Mouse (Mus musculus) embryo, embryonic 10 days (tissue): ENCODE data around the gene Spred3.
A peak's percentile ranks its signal among the peaks of the same experiment; 100 is the strongest.
"Not testable (repeated sequence)": the region's sequence is repeated elsewhere in the genome, so short reads cannot be mapped to it uniquely, and the experiment has no call there.

Experiments
- DNase-seq: peaks from one replicate; pipeline ENCODE4 v3.0.0-alpha.2; 2015; ENCODE audit warnings: low spot score

Spred3 gene

DNA sequence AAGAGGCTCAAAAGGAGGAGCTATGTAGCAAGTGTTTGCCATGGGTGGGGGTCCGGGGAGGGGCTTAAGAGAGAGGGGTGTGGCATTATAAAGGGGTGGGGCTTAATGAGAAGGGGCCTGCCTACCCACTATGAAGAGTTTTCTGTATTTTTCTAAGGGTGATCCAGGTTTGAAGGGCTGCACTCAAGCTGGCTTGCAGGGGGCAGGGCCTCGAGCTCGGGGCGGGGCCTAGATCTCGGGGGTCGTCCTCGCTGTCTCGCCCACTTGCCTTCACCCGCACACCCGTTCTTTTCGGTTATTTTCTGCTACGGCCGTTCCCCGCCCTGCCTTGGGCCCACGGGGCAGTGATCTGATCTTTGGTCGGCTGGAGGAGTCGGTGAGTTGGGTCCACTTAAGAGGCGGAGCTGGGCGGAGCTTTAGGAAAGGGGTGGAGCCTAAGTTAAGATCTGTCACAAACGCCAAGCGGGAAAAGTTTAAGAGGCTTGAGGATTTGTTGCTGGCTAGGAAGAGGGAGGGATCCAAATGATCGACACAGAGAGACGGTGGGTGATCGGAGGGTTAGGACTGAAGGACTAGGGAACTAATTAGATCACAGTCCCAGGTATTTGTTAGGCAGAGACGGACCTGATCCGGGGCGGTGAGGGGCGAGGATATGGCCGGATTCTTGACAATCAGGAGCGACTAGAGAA lies at the start of gene Spred3, which contains the start of gene Ggn:
Gene Spred3 (minus strand): TSS at position 346 of the 689 bp plus-strand sequence.
Gene Ggn (plus strand): TSS at position 145 of the 689 bp plus-strand sequence.
- peak; percentile 79 for DNase-seq

DNA sequence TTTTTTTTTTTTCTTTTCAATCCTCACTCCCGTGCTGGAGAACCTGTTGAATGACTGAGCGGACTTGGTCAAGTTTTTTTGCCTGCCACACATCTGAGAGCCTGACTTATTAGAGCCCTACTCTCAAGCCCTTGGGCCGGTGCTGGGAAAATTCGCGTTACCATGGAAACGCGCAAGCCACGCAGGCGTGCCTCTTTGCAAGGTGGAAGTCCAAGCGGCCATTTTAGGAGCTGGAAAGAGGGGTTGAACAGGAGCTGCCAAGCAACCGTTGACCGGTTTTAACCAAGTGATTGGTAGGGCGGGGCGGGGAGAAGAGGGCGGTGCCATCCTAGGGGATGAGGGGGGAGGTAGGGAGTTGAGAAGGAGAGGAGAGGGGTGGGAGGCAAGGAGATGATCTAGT lies 44.6 kb upstream of the Spred3 start:
- no peak for DNase-seq

DNA sequence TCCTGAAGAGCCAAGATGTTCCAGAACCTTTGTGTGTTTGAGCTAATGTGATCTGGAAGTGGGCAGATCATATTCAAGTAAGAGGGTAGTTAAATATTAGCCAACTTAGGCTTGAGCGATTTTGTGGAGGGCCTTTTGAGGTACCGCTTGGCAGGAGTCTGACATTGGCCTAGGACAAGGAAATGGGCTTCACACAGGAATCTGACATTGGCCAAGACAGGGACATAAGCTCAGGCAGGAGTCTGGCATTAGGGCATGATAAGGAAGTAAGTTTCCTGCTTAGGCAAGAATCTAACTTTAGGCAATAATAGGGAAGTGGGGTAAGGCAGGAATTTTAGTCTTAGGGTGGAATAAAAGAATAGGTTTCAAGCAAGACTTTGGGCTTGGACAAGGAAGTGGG lies 44.0 kb upstream of the Spred3 start:
- no peak for DNase-seq

DNA sequence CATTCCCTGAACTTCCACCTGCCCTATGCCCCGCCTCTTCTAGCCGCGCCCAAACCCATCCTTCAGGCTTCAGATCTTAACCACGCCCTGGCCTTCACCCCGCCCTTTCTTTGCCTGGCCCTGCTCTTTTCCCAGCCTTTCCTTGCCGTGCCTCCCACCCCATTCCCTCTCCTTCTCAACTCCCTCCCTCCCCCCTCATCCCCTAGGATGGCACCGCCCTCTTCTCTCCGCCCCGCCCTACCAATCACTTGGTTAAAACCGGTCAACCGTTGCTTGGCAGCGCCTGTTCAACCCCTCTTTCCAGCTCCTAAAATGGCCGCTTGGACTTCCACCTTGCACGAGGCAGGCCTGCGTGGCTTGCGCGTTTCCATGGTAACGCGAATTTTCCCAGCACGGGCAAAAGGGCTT lies 43.5 kb upstream of the Spred3 start, which contains the start of gene Catsperg1:
Gene Catsperg1 (minus strand): TSS at position 361 of the 408 bp plus-strand sequence.
- DNase-seq = peak; percentile 84

DNA sequence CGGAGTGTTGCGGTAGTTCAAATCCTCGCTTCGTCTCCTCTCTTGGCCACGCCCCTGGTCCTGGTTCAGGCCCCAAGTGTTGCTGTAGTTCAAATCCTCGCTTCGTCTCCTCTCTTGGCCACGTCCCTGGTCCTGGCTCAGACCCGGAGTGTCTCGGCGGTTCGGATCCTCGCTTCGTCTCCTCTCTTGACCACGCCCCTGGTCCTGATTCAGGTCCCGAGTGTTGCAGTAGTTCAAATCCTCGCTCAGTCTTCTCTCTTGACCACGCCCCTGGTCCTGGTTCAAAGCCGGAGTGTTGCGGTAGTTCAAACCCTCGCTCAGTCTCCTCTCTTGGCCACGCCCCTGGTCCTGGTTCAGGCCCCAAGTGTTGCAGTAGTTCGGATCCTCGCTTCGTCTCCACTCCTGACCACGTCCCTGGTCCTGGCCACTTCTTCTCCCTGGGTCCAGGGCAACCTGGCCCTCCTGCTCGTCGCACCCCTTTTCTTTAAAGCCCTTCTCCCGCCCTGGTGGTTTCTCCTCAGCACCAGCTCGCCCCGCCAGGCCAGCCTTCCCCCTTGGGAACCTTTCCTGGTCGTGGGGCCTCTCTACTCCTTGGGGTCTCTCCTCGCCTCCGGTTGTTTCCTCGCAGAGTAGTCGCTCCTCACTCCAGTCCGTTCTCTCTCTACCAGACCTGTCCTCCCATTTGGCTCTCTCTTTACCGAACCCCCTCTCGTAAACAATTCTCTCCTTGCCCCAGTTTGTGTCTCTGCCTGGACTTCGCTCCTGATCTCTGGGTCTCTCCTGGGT lies 42.8 kb upstream of the Spred3 start:
- DNase-seq = not testable (repeated sequence)

DNA sequence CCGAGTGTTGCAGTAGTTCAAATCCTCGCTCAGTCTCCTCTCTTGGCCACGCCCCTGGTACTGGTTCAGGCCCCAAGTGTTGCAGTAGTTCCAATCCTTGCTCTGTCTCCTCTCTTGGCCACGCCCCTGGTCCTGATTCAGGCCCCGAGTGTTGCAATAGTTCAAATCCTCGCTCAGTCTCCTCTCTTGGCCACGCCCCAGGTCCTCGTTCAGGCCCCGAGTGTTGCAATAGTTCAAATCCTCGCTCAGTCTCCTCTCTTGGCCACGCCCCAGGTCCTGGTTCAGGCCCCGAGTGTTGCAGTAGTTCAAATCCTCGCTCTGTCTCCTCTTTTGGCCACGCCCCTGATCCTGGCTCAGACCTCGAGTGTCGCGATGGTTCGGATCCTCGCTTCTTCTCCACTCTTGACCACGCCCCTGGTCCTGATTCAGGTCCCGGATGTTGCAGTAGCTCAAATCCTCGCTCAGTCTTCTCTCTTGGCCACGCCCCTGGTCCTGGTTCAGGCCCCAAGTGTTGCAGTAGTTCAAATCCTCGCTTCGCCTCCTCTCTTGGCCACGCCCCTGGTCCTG lies 42.1 kb upstream of the Spred3 start:
- peak; percentile 48 for DNase-seq

DNA sequence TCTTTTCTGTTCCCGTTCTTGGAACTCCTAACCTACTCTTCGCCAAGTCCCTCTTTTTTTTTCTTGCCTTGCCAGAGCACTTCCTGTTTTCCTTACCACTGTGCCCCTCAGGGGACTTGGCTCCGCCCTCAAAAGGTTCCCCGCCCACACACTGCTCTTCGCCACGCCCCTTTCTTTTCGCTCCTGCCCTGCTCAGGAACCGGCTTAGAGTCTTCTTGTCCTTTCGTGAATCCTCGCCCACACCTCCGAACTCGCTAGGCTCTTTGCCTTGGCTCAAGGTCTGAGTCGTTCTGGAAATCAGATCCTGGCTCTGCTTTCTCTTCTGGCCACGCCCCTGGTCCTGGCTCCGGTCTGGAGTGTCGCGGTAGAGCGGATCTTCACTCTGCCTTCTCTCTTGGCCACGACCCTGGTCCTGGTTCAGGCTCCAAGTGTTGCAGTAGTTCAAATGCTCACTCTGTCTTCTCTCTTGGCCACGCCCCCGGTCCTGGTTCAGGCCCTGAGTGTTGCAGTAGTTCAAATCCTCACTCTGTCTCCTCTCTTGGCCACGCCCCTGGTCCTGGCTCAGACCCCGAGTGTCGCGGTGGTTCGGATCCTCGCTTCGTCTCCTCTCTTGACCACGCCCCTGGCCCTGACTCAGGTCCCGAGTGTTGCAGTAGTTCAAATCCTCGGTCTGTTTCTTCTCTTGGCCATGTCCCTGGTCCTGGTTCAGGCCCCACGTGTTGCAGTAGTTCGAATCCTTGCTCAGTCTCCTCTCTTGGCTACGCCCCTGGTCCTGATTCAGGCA lies 41.4 kb upstream of the Spred3 start:
- peak; percentile 88 for DNase-seq

DNA sequence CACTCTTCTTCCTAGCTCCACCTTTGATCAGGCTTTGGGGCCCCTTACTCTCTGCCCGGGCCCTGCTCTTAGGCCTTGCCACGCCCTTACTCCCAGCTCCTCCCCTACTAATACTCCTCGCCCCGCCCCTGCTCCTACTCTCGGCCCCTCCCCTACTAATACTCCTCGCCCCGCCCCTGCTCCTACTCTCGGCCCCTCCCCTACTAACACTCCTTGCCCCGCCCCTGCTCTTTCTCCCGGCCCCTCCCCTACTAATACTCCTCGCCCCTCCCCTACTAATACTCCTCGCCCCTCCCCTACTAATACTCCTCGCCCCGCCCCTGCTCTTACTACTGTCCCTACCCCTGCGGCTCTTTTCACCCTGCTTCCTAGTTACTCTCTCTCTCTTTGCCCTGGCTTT lies 40.8 kb upstream of the Spred3 start:
- not testable (repeated sequence) for DNase-seq

DNA sequence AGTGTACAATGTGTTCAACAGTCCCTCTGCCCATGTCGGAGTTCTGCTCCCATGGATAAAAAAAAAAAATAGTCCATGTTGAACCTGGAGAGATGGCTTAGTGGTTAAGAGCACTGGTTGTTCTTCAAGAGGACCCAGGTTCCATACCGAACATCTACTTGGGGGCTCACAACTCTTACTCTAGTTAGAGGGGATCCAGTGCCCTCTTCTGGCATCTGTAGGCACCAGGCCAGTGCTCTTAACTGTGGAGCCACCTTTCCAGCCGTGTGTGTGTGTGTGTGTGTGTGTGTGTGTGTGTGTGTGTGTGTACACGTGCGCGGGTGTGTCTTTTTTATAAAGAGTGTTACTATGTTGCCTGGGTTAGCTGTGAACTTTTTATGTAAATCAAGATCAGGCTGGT lies 32.4 kb upstream of the Spred3 start:
- no peak for DNase-seq

DNA sequence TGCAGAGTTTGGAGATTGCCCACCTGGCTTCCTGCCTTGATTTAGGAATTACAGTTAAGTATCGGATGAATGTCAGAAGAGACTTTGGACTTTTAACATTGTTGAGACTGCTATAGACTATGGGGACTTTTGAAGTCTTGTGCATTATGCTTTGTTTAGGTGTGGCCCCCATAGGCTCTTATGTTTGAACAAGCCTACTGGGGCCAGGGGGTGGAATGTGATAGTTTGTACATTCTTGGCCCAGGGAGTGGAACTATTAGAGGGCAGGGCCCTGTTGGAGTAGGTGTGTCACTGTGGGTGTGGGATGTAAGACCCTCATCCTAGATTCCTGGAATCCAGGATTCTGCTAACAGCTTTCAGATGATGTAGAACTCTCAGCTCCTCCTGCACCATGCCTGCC lies 24.0 kb upstream of the Spred3 start:
- DNase-seq = not testable (repeated sequence)

DNA sequence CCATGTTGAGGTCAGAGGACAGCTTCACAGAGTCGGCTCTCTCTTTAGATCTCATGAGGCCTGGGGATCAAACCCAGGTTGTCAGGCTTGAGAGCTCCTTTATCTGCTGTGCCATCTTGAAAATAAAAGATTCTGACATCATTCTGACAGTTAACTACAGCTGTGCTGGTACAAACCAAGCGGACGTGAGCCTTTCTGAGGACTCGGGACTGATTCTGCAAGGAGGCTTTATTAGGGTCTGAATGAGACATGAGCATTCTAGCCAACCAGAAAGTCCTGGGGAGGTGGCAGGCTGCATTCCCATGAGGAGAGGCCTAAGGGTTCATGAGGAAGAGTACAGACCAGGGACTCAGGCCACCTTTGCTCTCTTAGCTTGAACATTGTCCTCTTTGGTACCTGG lies 11.1 kb upstream of the Spred3 start:
- DNase-seq = not testable (repeated sequence)

DNA sequence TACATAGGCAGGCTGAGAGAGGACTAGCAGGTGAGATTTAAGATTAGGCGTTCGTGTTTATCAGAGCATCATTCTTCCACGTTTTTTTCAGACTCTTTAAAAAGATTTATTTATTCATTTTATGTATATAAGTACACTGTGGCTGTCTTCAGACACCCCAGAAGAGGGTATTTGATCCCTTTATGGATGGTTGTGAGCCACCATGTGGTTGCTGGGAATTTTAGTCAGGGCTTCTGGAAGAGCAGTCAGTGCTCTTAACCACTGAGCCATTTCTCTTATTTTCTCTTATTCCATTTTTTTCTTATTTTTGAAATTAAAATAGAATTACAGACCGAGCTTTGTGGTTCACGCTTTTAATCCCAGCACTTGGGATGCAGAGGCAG lies 10.6 kb upstream of the Spred3 start:
- DNase-seq = no peak

DNA sequence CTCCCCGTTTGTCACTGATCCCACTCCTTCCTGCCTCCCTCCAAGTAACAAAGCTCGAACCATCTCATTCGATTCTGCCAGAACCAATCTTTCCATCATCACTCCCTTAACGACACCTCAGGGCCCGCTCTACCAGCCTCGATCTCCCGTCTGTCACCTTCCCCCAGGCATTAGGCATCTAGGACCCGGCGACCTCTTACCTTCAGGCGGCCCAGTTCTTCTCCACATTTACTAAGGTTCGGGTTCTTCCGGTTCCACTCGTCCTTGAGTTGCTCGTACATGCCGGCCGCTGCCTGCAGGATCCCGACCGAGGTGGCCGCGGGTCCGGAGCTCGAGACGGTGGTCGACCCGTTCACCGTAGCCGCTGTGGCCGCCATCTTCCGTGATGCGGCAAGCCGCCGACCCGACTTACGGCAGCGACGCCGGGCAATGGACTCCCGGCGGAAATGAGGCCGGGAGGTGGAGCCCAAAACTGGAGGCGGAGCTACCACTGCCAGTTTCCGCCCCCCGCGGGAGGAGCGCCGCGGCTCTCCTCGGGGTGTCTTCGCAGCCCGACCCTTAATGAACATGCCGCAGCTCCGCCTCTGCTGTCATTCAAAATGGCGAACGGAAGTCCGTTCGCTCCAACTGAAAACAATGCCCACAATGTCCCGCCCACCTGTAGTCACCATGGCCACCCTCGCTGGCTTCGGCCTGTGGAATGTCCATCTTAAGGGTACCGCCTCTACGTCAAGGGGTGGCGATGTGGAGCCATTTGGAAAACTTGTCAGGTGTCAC lies 10.1 kb upstream of the Spred3 start, which contains the start of gene Psmd8:
Gene Psmd8 (minus strand): TSS at position 625 of the 777 bp plus-strand sequence.
- peak; percentile 99 for DNase-seq

DNA sequence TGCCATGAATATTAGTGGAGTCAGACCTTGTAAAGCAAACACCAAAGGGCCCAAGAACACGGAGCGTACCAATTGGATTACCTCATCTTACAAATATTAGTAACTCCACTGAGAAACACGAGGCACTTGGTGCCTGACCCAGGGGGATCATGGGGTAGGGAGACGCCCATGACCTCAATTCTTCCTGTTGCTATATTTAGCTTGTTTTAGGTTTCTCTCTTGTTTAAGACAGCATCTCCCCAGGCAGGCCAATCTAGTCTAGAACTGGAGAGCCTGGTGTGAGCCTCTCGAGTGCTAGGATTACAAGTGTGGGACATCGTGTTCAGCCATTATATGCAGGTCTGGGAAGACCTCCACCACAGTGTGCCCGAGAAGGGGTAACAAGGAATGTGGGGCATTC lies 9.1 kb upstream of the Spred3 start:
- DNase-seq = no peak

DNA sequence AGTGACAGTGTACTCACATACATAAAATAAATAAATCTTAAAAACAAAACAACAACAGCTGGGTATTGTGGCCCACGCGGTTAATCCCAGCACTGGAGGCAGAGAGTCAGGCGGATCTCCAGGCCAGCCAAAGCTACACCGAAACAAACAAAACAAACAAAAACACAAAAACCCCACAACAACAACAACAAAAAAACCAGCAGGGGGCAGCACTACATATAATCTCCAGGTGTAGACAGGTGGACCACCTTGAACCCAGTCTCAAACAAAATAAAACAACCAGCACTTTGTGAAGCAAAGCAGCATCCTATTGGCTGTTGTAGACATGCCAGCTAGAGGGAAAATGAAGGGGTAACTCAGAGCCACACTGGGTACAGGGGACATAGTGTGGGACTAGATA lies 7.9 kb upstream of the Spred3 start:
- no peak for DNase-seq

DNA sequence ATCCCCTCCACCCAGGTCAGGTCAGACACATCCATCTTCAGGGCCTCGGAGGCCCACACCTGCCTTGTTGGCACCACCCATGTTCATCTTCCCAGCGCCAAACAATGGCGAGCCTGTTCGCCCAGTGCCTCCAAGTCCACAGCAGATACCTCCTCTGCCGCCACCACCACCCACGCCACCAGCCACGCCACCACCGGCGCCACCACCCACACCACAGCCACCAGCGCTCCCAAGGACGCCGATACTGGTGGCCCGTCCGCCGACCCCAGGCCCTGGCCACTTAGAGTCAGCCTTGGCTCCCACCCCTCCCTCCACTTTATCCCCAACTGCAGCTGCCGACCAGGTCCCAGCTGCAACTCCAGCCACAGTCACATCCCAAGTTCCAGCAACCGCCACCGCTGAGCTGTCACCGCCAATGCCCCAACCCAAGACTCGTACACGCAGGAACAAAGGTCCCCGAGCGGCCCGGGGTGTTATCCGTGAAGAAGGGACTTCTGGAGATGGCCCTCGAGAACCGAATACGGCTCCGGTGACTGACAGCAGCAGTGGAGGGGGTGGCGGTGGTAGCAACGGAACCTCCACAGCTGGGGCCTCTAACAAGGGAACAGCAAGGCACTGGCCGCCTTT lies 2.3 kb upstream of the Spred3 start:
- no peak for DNase-seq

DNA sequence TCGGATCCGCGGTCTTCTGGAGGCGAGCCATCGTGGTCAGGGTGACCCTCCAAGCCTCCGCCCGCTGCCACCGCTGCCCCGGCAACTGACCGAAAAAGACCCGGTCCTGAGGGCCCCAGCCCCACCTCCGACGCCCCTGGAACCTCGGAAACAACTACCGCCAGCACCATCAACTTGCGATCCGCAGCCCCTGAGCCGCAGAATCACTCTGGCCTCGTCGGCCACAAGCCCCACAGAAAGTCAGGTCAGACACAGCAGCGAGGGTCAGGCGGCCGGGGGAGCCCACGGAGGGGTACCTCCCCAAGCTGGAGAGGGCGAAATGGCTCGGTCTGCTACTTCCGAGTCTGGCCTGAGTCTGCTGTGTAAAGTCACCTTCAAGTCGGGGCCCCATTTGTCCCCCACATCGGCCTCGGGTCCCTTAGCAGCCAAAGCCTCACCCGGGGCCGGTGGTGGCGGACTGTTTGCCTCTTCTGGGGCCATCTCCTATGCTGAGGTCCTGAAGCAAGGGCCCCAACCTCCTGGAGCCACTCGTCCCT lies 1.4 kb upstream of the Spred3 start:
- no peak for DNase-seq

DNA sequence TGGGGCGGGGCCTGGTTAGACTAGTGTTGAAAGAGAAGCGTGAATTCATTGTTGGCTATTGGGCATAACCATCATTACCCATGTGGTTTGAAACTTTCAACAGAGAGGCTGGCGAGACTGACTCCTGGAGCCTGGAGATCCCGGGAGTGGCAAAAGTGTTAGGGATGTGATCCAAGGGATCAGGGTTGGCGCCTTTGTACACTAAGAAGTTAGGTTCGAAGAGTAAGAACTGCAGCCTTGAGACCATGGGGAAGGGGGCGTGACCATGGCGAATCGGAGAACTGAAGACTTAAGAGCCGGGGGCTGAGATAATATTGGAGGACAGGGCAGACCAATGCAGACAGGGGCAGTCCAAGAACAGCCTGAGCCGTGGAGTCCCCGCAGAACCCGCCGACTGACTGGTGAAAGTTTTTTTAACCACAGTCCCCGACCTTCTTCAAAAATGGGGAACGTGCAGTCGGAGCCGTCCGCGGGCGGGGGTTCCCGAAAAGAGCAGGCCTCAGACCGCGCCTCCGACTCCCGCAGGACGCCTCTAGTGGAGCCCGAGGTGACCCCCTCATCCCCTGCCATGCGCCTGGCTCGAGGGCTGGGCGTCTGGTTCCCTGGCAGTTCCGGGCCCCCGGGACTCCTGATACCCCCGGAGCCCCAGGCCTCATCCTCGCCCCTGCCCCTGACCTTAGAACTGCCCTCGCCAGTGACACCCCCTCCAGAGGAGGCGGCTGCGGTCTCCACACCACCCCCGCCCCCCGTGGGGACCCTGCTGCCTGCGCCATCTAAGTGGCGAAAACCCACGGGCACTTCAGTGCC lies 747 bp upstream of the Spred3 start:
- peak; percentile 65 for DNase-seq

DNA sequence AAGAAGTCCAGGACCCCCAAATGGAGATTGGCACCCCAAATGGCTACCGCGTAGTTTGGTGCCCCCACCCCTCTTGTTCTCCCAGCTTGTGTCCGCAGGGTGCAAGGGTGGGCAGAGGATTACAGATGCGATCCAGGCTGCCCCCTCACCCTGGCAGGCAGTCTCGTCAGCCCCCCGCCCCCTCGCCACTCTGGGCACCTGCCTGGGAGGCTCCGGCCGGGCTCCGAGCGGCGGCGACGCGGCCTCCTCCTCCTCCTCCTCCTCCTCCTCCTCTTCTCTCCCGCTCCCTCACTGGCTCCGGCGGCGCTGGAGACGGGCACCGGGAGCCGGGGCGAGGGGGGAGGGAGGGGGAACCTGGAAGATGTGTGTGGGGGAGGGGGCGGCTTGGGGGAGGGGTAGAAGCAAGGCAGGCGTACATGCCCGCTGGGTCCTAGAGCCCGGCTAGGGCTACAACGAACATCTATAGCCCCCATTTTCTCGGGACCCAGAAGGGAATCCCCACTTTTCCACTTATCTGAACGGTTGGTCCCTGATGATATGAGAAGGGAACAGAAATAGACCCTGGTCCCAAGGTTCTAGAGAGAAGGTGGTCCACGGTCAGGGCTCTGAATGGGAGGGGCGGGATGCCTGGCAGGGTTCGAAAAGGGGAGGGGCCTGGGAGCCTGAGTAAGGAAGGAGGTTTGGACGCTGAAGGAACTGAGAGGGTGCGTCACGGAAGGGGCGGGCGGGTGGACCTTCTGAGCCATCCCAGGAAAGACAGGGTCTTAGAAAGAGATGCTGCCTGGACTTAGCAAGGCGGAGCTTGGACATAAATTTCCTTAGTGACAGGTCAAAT lies 763 bp downstream of the Spred3 start:
- DNase-seq = peak; percentile 90
